Mouse (Mus musculus) kidney, postnatal 0 days (tissue): Measurements from ENCODE around the gene Cfc1. TPM values are rescaled to one million over a fixed set of nuclear protein-coding genes. Genes with fewer than 3 reads are reported as not detected.

Experiments used
- ATAC-seq: fragments of 200-750 bp; cut with Nextera tagmentation; replicated peaks from 2 replicates; pipeline ENCODE4 v1.8.0; 2017; ENCODE audit warnings: low read depth, moderate number of reproducible peaks, moderate TSS enrichment, moderate library complexity; ENCODE audit not compliant: low FRiP score
- DNase-seq: peaks from one replicate; pipeline ENCODE4 v3.0.0-alpha.2; 2016; ENCODE audit warnings: low spot score
- H3K27ac ChIP-seq: fragments of 300-500 bp; sonication (generic); 2 replicates; pipeline ENCODE4 v1.5.1; 2014; ENCODE audit warnings: mild to moderate bottlenecking
- H3K27me3 ChIP-seq: fragments of 300-500 bp; sonication (generic); 2 replicates; pipeline ENCODE4 v1.6.1; 2014; ENCODE audit warnings: low read length, mixed read lengths; ENCODE audit not compliant: insufficient read depth
- H3K36me3 ChIP-seq: fragments of 300-500 bp; sonication (generic); 2 replicates; pipeline ENCODE4 v1.6.1; 2014; ENCODE audit warnings: low read length, mixed read lengths; ENCODE audit not compliant: insufficient read depth
- H3K4me1 ChIP-seq: fragments of 300-500 bp; sonication (generic); replicated peaks from 2 replicates; pipeline ENCODE4 v1.6.1; 2014; ENCODE audit warnings: antibody characterized with exemption, low read length, mixed read lengths; ENCODE audit not compliant: insufficient read depth
- H3K4me2 ChIP-seq: fragments of 300-500 bp; sonication (generic); 2 replicates; pipeline ENCODE4 v1.6.1; 2014; ENCODE audit warnings: mild to moderate bottlenecking, low read length, moderate library complexity, mixed read lengths
- H3K4me3 ChIP-seq: fragments of 300-500 bp; sonication (generic); replicated peaks from 2 replicates; pipeline ENCODE4 v1.5.1; 2014; ENCODE audit warnings: low read depth, low read length
- H3K9ac ChIP-seq: fragments of 300-500 bp; sonication (generic); 2 replicates; pipeline ENCODE4 v1.6.1; 2014; ENCODE audit warnings: low read depth, low read length
- H3K9me3 ChIP-seq: fragments of 300-500 bp; sonication (generic); replicated peaks from 2 replicates; pipeline ENCODE4 v1.6.1; 2016; ENCODE audit warnings: low read length, inconsistent platforms, mixed read lengths
- CTCF ChIP-seq: IDR thresholded peaks from 2 replicates; pipeline ENCODE4 v1.5.1; 2016; ENCODE audit warnings: antibody characterized with exemption, low read depth, mild to moderate bottlenecking, moderate library complexity
- WGBS: fragments of 180-500 bp; shearing (Covaris S2); extraction: QIAGEN DNeasy Blood & Tissue Kit; methylation state at CpG from one replicate; pipeline ENCODE4 v1.1.7; 2014; 5-methylcytosine and 5-hydroxymethylcytosine counted together
- polyA plus RNA-seq: library from polyadenylated mRNA; unstranded; fragments of >200 nt; fragmentation: Nextera tagmentation; extraction: Ambion mirVana; gene quantifications from 2 replicates; pipeline ENCODE4 v1.2.1, GENCODE M21; 2015

The Cfc1 gene
- polyA plus RNA-seq, 1 experiment from 2014 or later, result 0.14 TPM

DNA sequence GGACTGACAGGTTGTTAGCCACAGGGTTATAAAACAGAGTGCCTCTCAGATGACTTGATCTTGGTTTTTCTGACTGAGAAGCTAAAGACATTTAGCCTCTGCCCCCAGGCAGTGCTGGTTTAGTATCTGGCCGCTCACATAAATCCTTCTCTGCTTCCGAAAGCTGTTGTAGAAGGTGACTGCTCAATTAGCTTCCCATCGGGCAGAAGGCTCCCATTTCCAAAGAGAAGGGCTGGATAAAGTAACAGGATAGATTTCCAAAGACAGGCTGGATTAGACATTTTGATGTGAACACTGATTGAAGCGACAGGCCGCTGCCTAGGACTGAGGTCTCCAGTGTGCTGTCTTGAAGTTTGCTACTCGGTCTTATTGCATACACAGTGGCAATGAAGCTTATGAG lies 46.8 kb downstream of the Cfc1 start:
- Histone ChIP-seq H3K36me3 (no peaks in the 10 kb centered on the region), H3K4me3 (no peak overlapping the region), H3K4me1 (no peaks in the 10 kb centered on the region), H3K4me2 (no peak overlapping the region), H3K27me3 (peaks cover 4% of the 10 kb centered on the region; the same call in 1 of the 2 replicates), H3K9me3 (no peaks in the 10 kb centered on the region), H3K27ac (no peak overlapping the region), H3K9ac (no peak overlapping the region)
- DNase-seq, result peak; percentile 28
- WGBS, result 23% methylated on average over 6 of the region's 6 CpGs
- ATAC-seq, result no peak
- TF ChIP-seq CTCF, result no peak

GRCm38 (mm10) chr1:34583821-34584263 lies 48.4 kb downstream of the Cfc1 start:
- no peak for DNase-seq
- ATAC-seq, result no peak
- H3K4me1 ChIP-seq, result no peaks in the 10 kb centered on the region

GRCm38 (mm10) chr1:34584736-34585135 lies 49.3 kb downstream of the Cfc1 start:
- 78% methylated on average over 4 of the region's 4 CpGs for WGBS

More at GRCm38 (mm10) chr1:34583821-34584263, 48.4 kb downstream of the Cfc1 start:
- H3K36me3 ChIP-seq, result no peaks in the 10 kb centered on the region
- no peak overlapping the region for H3K27ac ChIP-seq
- TF ChIP-seq CTCF, result peak; percentile 26; the same call in 1 of the 2 replicates
- no peak overlapping the region for H3K4me2 ChIP-seq
- H3K9ac ChIP-seq, result no peak overlapping the region
- H3K9me3 ChIP-seq, result no peaks in the 10 kb centered on the region
- no peak overlapping the region for H3K4me3 ChIP-seq
- H3K27me3 ChIP-seq, result peaks cover 3% of the 10 kb centered on the region; the same call in 1 of the 2 replicates
- 32% methylated on average over 4 of the region's 4 CpGs for WGBS

GRCm38 (mm10) chr1:34587298-34588096 lies 52.0 kb downstream of the Cfc1 start:
- WGBS, result 84% methylated on average over 22 of the region's 22 CpGs
- no peak for ATAC-seq

More at GRCm38 (mm10) chr1:34584736-34585135, 49.3 kb downstream of the Cfc1 start:
- Histone ChIP-seq H3K27me3 (no peaks in the 10 kb centered on the region), H3K27ac (no peak overlapping the region), H3K4me2 (no peak overlapping the region), H3K36me3 (no peaks in the 10 kb centered on the region), H3K4me1 (no peaks in the 10 kb centered on the region), H3K9ac (no peak overlapping the region), H3K4me3 (no peak overlapping the region), H3K9me3 (no peaks in the 10 kb centered on the region)
- no peak for TF ChIP-seq CTCF
- ATAC-seq, result no peak
- no peak for DNase-seq

More at GRCm38 (mm10) chr1:34587298-34588096, 52.0 kb downstream of the Cfc1 start:
- TF ChIP-seq CTCF, result no peak
- Histone ChIP-seq H3K4me3 (no peak overlapping the region), H3K27ac (no peak overlapping the region), H3K9me3 (no peaks in the 10 kb centered on the region), H3K27me3 (no peaks in the 10 kb centered on the region), H3K4me2 (no peak overlapping the region), H3K4me1 (no peaks in the 10 kb centered on the region), H3K9ac (no peak overlapping the region), H3K36me3 (no peaks in the 10 kb centered on the region)
- no peak for DNase-seq

Other genes starting within 250 kb of the Cfc1 start
- gene Ccdc115, start 96.0 kb upstream of the Cfc1 start, polyA plus RNA-seq, result 42.7 and 42.8 TPM in 2 replicates
- gene Imp4, start 95.8 kb upstream of the Cfc1 start, polyA plus RNA-seq, result 74.9 and 80.9 TPM in 2 replicates
- 29.0 and 33.9 TPM in 2 replicates for gene Ptpn18, start 75.9 kb upstream of the Cfc1 start, polyA plus RNA-seq
- gene Prss39, start 37.2 kb upstream of the Cfc1 start, polyA plus RNA-seq, result not detected in 2 replicates
- gene Prss40, start 25.3 kb downstream of the Cfc1 start, polyA plus RNA-seq, result not detected in 2 replicates
- gene Amer3, start 44.0 kb downstream of the Cfc1 start, polyA plus RNA-seq, result not detected in 2 replicates